Mouse (Mus musculus) inflammation-experienced regulatory T-cells (primary cell): ENCODE results near the gene Fam20a. TPM values are rescaled to one million over a fixed set of nuclear protein-coding genes. Genes with fewer than 3 reads are reported as not detected.

Experiments
- polyA plus RNA-seq, 2 experiments: library from polyadenylated mRNA; unstranded; fragments of 100-300 nt; shearing (Covaris generic); gene quantifications; one replicate each; pipeline ENCODE4 v1.2.1; 2017

Fam20a gene
- 1 to 10 TPM; 1.4 to 4.4 TPM for polyA plus RNA-seq

DNA sequence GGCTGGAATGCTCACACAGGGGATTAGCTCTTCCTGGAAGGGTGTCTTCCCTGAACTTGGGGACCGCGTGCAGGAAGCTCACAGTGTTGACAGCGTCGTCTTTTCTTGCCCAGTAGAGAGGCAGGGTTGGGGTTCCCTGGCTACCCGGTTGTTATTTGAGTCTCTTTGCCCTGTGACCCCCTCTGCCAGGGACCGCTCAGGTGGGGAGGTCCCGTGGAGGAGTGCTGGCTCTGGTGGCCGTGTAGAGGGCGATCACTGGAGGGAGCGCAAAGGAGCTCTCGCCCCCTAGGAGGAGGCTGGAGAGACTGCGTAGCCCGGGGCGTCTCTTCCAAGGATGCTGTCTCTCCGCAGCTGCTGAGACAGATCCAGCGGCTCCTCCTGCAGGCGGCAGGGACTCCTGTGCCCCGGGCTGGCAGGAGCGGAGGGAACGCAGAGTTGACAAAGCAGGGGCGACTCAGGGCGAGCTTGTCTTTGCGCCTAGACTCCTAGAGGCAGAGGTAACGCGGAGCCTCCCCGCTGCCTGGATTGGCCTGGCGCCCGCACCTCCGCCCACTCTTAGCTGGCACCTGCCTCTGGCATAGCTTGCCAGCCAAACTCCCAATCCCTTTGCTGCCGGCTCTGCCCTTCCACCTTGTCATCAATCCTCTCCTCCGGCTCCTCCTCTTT lies at the start of gene Fam20a:
Gene Fam20a, minus strand, starts transcription at position 499 of the 666 bp plus-strand sequence.

DNA sequence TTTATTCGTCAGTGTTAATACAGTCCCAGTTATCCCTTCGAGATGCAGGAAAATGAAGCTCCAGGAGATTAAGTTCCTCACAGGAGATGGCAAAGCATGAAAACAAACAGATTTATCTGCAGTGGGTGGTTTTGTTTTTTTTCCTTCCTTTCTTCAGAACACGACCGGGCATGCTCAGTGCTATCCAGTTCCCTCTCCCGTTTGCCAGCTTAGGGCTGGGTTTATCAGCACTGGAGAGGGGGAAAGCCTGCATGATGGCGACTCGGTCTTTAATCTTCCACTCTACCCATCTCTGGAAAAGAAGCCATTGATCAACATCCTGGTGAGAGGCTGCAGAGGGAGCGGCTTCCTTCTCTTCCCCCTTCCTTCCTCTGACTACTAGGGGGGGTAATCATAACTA lies 72.9 kb downstream of the Fam20a start, which contains the start of gene Prkar1a:
Gene Prkar1a, plus strand, starts transcription at position 200 of the 400 bp plus-strand sequence.

Other genes with a start within 250 kb of the Fam20a start
- gene Arsg, start 248.9 kb downstream of the Fam20a start, polyA plus RNA-seq = 1 to 10 TPM; 2.3 to 2.7 TPM
- 10 to 100 TPM; 12.3 to 14.0 TPM for gene Slc16a6, start 248.7 kb downstream of the Fam20a start, polyA plus RNA-seq
- under 1 TPM; 0.45 to 0.54 TPM for gene Wipi1, start 110.3 kb downstream of the Fam20a start, polyA plus RNA-seq
- gene Prkar1a, start 72.9 kb downstream of the Fam20a start, polyA plus RNA-seq = 100 to 1,000 TPM; 435 to 459 TPM
- under 1 TPM in 1 of 2 experiments, not detected in 1; 0.23 TPM for gene 1700012B07Rik, start 105.8 kb upstream of the Fam20a start, polyA plus RNA-seq